Mouse (Mus musculus) ES-Bruce4 (cell line): ENCODE measurements around the gene Eef1b2. TPM values are rescaled to one million over a fixed set of nuclear protein-coding genes. Genes with fewer than 3 reads are reported as not detected.
"Not testable (repeated sequence)": the region's sequence is repeated elsewhere in the genome, so short reads cannot be mapped to it uniquely, and the experiment has no call there.

ENCODE experiments used
- H3K27ac ChIP-seq: 2 replicates; pipeline ENCODE4 v1.5.1; 2012; ENCODE audit warnings: low read length, inconsistent platforms; ENCODE audit not compliant: insufficient read depth
- H3K27me3 ChIP-seq: 2 replicates; pipeline ENCODE4 v1.6.1; 2012; ENCODE audit warnings: mild to moderate bottlenecking, low read length, inconsistent platforms; ENCODE audit not compliant: control insufficient read depth, poor library complexity, insufficient read depth, severe bottlenecking
- H3K36me3 ChIP-seq: 2 replicates; pipeline ENCODE4 v1.6.1; 2012; ENCODE audit warnings: inconsistent platforms, mild to moderate bottlenecking, low read length, moderate library complexity; ENCODE audit not compliant: control insufficient read depth, poor library complexity, insufficient read depth, severe bottlenecking
- H3K4me1 ChIP-seq: one replicate; pipeline ENCODE4 v1.8.1; 2011; ENCODE audit warnings: low read length; ENCODE audit not compliant: control insufficient read depth, insufficient read depth
- H3K4me3 ChIP-seq: 2 replicates; pipeline ENCODE4 v1.5.1; 2011; ENCODE audit warnings: low read depth, mild to moderate bottlenecking, low read length
- H3K9ac ChIP-seq: 2 replicates; pipeline ENCODE4 v1.6.1; 2012; ENCODE audit warnings: low read depth, mild to moderate bottlenecking, inconsistent platforms; ENCODE audit not compliant: poor library complexity, severe bottlenecking
- H3K9me3 ChIP-seq: replicated peaks from 2 replicates; pipeline ENCODE4 v1.6.1; 2012; ENCODE audit warnings: mild to moderate bottlenecking, low read length, inconsistent platforms; ENCODE audit not compliant: control insufficient read depth, poor library complexity, insufficient read depth, severe bottlenecking
- CTCF ChIP-seq: IDR thresholded peaks from one replicate; pipeline ENCODE4 v1.8.1; 2011; ENCODE audit warnings: low read depth, low read length
- EP300 ChIP-seq: IDR thresholded peaks from 2 replicates; pipeline ENCODE4 v1.6.1; 2011; ENCODE audit warnings: low read depth, low read length; ENCODE audit not compliant: insufficient read depth
- POLR2A ChIP-seq: IDR thresholded peaks from one replicate; pipeline ENCODE4 v1.8.1; 2011; ENCODE audit warnings: low read length; ENCODE audit not compliant: insufficient read depth
- polyA plus RNA-seq: library from polyadenylated mRNA; stranded (reverse); fragments of >200 nt; gene quantifications from 2 replicates; pipeline ENCODE4 v1.2.4, GENCODE M21; 2011; ENCODE audit warnings: low read depth; ENCODE audit not compliant: missing spikeins, insufficient read depth, insufficient read length

Gene Eef1b2
- polyA plus RNA-seq, 1 experiment: 2,095 TPM

DNA sequence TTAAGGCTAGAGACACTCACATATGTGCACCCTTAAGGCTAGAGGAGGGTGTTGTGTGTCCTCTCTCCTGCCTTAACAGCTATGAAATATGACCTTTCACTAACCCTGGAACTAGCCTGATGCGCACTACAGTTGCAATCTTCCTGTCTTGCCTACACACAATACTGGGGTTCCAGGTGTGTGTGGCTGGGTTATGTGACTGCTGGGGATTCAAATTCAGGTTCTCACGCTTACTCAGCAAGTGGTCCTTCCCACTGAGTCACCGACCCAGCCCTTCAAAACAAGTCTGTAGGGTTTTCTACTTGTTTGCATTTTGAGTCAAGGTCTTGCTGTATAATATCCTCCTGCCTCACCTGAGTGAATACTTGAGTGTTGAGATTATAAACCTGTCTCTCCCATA, 42.1 kb upstream of the Eef1b2 start:
- H3K9me3 ChIP-seq: no peaks in the 10 kb centered on the region
- H3K9ac ChIP-seq: no peak overlapping the region
- H3K27ac ChIP-seq: peak overlapping the region; percentile 79

DNA sequence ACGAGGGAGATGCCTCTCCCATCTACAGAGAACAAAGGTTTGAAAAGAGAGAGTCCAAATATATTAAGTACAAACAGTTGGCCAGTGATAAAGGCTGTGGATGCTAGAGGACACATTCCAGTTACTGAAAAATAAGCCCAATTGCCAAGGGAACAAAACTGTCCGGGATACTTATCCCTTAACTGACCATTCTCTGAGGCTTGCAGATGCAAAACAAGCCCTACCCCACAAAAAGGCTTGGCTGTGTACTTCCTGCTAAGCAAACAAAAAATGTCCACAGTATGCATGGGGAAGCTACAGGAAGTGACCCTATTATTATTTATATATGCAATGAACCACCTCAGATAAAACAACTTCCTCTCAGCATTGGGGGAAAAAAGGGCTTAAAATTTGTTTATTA, 38.7 kb upstream of the Eef1b2 start:
- peak overlapping the region; percentile 35; the same call in 1 of the 2 replicates for H3K9ac ChIP-seq
- peak overlapping the region; percentile 100 for H3K27ac ChIP-seq

More for the DNA sequence above, 42.1 kb upstream of the Eef1b2 start:
- Histone ChIP-seq H3K4me3 (no peak overlapping the region), H3K27me3 (no peaks in the 10 kb centered on the region), H3K36me3 (no peaks in the 10 kb centered on the region), H3K4me1 (peaks cover 7% of the 10 kb centered on the region)
- TF ChIP-seq EP300 (no peak), POLR2A (no peak), CTCF (no peak)

DNA sequence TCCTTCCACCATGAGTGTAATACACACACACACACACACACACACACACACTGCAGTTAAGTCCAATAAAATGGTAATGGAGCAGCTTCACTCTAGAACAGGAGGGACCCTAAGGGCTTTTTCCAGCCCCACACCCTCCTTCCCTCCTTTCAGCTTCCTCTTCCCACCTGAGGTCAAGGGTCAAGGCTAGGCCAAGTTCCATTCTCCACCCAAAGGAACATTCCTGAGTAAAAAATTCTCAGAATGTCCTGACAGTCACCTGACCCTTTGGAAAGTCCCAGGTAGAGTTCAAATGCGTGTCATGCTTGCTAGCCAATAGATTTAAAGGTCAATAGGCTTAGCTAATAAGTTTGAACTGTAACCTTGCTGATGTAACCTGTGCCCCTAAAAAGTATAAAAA, 38.0 kb upstream of the Eef1b2 start:
- Histone ChIP-seq H3K27ac (peak overlapping the region; percentile 100), H3K9ac (0 out of 2 replicates have a peak overlapping the region, but pooled peaks have one; percentile 68)
- not testable (repeated sequence) for H3K4me1 ChIP-seq, H3K27me3 ChIP-seq, H3K9me3 ChIP-seq, H3K4me3 ChIP-seq, H3K36me3 ChIP-seq
- TF ChIP-seq EP300: peak; percentile 99

More for the DNA sequence above, 38.7 kb upstream of the Eef1b2 start:
- no peaks in the 10 kb centered on the region for H3K9me3 ChIP-seq
- H3K27me3 ChIP-seq: no peaks in the 10 kb centered on the region
- H3K4me1 ChIP-seq: peaks cover 5% of the 10 kb centered on the region
- H3K4me3 ChIP-seq: no peak overlapping the region
- TF ChIP-seq EP300 (peak; percentile 77; the same call in 1 of the 2 replicates), CTCF (no peak)
- H3K36me3 ChIP-seq: peaks cover under 1% of the 10 kb centered on the region

DNA sequence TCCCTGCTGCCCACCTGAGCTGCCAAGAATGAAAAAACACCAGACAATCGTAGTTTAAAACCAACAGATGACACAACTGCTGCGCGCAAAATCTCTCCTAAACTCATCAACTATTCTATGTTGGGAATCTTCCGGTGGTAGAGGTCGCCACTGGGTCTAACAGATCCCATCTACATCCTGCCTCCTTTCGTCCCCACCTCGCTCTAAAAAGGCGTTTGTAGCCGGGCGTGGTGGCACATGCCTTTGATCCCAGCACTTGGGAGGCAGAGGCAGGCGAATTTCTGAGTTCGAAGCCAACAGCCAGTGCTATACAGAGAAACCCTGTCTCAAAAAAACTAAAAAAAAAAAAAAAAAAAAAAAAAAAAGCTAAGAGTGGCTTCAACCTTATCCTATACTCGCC, 36.4 kb upstream of the Eef1b2 start:
- H3K27ac ChIP-seq: peak overlapping the region; percentile 100
- H3K27me3 ChIP-seq: no peaks in the 10 kb centered on the region
- H3K9ac ChIP-seq: peak overlapping the region; percentile 68
- TF ChIP-seq CTCF: no peak
- TF ChIP-seq POLR2A: no peak
- TF ChIP-seq EP300: no peak
- peaks cover 21% of the 10 kb centered on the region for H3K36me3 ChIP-seq
- H3K4me1 ChIP-seq: peaks cover 3% of the 10 kb centered on the region
- no peaks in the 10 kb centered on the region for H3K9me3 ChIP-seq
- H3K4me3 ChIP-seq: peak overlapping the region; percentile 35

DNA sequence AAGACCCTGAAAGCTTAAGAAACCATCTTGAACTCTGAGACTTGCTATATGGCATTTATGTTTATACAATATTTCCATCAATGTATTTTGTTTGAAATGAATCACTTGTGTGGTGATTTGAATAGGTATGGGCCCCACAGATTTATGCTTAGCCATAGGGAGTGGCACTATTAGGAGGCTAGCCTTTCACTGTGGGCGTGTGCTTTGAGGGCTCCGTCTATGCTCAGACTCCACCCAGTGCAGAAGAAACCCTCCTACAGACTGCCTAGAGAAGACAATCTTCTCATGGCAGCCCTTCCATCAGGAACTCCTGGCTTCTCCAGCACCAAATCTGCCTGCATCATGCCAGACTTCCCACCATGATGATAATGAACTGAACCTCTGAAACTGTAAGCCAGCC, 8.0 kb upstream of the Eef1b2 start:
- no peak overlapping the region for H3K4me3 ChIP-seq
- H3K9ac ChIP-seq: no peak overlapping the region
- H3K36me3 ChIP-seq: peaks cover 50% of the 10 kb centered on the region
- H3K9me3 ChIP-seq: no peaks in the 10 kb centered on the region
- H3K4me1 ChIP-seq: no peaks in the 10 kb centered on the region
- no peak overlapping the region for H3K27ac ChIP-seq
- H3K27me3 ChIP-seq: no peaks in the 10 kb centered on the region
- TF ChIP-seq POLR2A (no peak), CTCF (no peak), EP300 (no peak)

DNA sequence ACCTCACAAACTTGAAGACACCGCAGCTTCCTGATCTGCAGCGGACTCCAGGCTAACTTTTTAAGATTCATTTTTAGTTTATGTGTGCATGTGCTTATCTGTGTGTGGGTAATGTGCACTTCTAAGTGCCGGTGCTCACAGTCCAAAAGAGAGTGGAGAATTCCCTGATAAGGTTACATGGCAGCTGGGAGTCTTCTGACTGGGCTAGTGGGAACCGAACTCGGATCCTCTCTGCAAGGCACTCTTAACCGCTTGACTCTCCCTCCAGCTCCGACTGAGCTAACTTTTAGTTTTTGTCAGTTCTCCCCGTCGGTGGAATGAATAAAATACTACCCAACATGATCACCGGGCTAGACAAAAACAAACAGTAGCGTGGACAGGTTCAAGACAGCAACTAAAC, 772 bp upstream of the Eef1b2 start:
- TF ChIP-seq EP300 (no peak), CTCF (no peak), POLR2A (no peak)
- H3K36me3 ChIP-seq: peaks cover 47% of the 10 kb centered on the region

DNA sequence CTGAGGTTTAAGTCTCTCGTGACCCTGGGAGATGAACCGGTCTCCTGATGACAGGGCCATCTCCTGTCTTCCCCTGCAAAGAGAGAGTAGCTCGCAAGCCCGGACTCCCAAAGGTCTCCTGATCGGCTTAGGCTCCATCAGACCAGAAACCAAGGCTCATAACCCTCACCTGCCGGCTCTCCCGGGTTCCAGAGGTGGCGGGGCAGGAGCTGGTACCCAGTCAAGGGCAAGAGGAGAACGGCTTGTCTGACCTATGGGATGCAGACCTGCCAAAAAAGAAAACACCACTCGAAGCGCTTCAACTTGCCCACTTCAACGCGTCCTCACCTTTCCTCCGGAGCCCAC, 394 bp upstream of the Eef1b2 start:
- H3K36me3 ChIP-seq: peaks cover 43% of the 10 kb centered on the region
- peak overlapping the region; percentile 99 for H3K9ac ChIP-seq
- no peaks in the 10 kb centered on the region for H3K9me3 ChIP-seq
- H3K4me1 ChIP-seq: no peaks in the 10 kb centered on the region
- TF ChIP-seq EP300 (no peak), POLR2A (no peak), CTCF (no peak)
- peak overlapping the region; percentile 100 for H3K4me3 ChIP-seq
- no peaks in the 10 kb centered on the region for H3K27me3 ChIP-seq
- H3K27ac ChIP-seq: peak overlapping the region; percentile 33

More for the DNA sequence above, 772 bp upstream of the Eef1b2 start:
- no peaks in the 10 kb centered on the region for H3K27me3 ChIP-seq
- H3K9me3 ChIP-seq: no peaks in the 10 kb centered on the region
- no peaks in the 10 kb centered on the region for H3K4me1 ChIP-seq
- peak overlapping the region; percentile 100 for H3K4me3 ChIP-seq
- H3K27ac ChIP-seq: peak overlapping the region; percentile 33
- H3K9ac ChIP-seq: peak overlapping the region; percentile 99
